Mouse (Mus musculus): ENCODE results near the gene Mus81. TPM values are rescaled to one million over a fixed set of nuclear protein-coding genes. Genes with fewer than 3 reads are reported as not detected.
A peak's percentile ranks its signal among the peaks of the same experiment; 100 is the strongest.

Gene Mus81
- 33.8 and 48.7 TPM in 2 replicates for polyA plus RNA-seq (2015; fragmentation: Nextera tagmentation; extraction: Ambion mirVana)

DNA sequence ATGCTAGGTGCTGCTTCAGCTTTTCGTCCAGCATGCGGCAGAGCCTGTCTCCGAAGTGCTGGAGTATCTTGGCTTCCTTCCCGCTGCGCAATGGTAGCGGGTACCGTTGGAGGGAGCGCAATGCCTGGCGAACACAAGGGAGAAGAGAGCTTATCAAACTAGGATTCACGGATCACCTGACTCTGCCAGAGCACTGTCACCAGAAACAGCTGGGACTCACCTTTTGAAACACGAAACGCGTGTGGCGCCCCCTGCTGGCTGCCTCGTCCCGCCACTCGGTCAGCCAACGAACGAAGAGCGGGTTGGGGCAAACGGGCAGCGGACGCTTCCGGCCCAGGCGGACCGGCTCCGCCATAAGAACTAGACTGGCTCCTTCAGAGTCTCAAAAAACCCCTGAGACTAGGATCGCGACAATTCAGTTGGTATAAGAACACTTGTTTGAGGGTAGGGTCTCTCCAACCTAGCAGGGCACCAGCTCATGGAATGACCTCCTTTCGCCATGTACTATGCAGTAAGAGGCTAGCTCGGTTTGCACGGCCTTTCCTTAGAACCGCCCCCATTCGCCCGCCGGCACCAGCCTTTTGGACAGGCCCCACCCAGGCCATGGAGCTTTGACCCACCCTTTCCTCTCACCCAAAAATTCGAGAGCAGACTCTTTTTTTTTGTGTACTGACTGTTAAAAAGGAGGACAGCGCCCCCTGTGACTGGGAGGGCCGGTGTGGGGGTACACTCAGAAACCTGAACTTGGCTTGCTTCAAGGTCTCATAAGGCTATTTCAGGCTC, at the start of gene Mus81:
TSS of gene Mus81 (minus strand) at position 635 of the 783 bp plus-strand sequence.
- Histone ChIP-seq H3K27me3 (no peaks in the 10 kb centered on the region), H3K4me3 (peak within 1 kb of the TSS; percentile 65), H3K4me2 (peak within 1 kb of the TSS; percentile 86), H3K27ac (peak within 1 kb of the TSS; percentile 100), H3K4me1 (replicated peaks) (peaks cover 41% of the 10 kb centered on the region), H3K36me3 (peaks cover 33% of the 10 kb centered on the region), H3K9ac (peak within 1 kb of the TSS; percentile 72), H3K9me3 (replicated peaks) (no peaks in the 10 kb centered on the region)
- WGBS: under 1% methylated on average over 39 of the region's 39 CpGs
- peak; percentile 73 for ATAC-seq (replicated peaks; ENCODE audit: insufficient number of reproducible peaks, insufficient read depth, low FRiP score, low read depth)

DNA sequence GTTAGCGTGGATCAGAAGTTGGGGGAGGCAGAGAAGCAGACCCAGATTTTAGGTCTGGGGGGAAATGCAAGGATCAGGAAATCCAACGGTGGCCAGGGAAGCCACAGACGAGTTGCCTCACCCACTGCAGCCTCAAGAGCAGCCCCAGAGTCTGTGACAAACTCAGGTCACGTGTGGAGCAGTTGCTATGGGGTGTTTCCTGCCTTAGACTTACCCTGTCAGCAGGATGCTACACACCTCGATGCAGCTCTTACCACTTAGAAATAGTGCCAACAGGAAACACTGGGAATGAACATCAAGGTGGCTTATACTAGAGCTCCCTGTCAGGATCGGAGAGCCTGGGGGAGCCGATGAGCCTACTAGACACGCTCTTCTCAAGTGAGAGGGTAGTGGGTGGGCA, 44.3 kb upstream of the Mus81 start:
- Histone ChIP-seq H3K4me1 (replicated peaks) (peaks cover 5% of the 10 kb centered on the region), H3K4me3 (no peak overlapping the region), H3K27me3 (0 out of 2 replicates have a peak, but pooled peaks cover 4% of the 10 kb centered on the region), H3K27ac (no peak overlapping the region), H3K9ac (no peak overlapping the region), H3K36me3 (no peaks in the 10 kb centered on the region), H3K4me2 (no peak overlapping the region), H3K9me3 (replicated peaks) (no peaks in the 10 kb centered on the region)
- 58% methylated on average over 8 of the region's 8 CpGs for WGBS
- ATAC-seq (replicated peaks; ENCODE audit: insufficient number of reproducible peaks, insufficient read depth, low FRiP score, low read depth): no peak

DNA sequence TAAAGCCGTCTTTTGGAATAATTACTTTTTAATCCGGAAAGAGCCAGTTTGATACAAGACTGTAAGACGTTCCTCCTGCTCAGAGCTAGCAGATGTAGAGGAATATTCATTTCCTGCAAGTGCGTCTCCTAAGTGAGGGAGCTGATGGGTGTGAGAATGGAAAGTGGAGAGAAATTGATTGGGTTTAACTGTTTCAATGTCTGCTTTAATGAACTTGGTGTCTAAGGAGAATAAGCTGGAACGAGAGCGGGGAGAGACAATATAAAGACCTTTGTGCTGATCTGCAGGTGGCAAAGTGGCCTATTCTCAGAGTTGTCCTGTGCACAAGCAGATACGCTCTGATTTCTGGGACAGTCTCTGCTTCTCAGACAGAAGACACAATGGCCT, 41.9 kb upstream of the Mus81 start:
- peak overlapping the region; percentile 59; the same call in 1 of the 2 replicates for H3K4me2 ChIP-seq
- WGBS: 66% methylated on average over 7 of the region's 7 CpGs

DNA sequence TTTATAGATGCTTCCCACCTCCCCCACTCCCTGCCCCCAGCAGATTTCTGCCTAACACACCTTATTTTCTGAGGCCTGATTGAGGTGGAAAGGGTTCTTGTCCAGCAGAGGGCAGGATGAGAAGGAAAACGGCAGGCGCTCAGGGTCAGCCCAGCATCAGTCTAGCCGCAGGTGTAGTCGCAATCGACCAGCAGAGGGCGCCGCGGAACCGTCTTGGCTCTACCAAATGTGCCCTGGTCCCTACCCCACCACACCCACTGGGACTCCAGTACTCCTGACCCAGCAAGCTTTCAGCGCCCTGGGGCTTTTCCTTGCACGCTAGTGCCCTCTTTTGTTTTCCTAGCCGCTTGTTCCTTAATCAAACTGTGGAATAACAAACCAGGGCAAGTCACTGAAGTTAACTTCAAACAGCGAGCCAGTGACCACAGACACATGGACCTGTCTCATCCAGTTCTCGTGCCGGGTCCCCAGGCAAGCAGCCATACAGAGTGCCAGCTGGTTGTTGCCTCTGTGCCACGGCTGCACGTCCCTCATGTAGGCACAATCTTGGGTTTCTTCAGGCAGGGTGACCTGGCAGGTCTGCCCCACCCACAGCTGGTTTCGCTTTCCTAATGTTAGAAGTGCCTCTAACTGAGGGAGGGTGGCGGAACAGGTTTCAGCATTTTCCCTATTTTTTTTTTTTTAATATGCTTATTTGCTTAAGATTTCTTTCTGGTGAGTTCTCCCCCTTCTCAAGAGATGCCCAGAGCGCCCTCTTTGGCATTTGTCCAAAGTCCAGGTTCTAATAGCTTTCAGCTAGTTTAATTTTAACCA, 41.3 kb upstream of the Mus81 start:
- H3K9me3 ChIP-seq (replicated peaks): no peaks in the 10 kb centered on the region
- H3K27ac ChIP-seq: no peak overlapping the region
- H3K27me3 ChIP-seq: 0 out of 2 replicates have a peak, but pooled peaks cover 4% of the 10 kb centered on the region
- peak; percentile 97 for ATAC-seq (replicated peaks; ENCODE audit: insufficient number of reproducible peaks, insufficient read depth, low FRiP score, low read depth)
- peak overlapping the region; percentile 34 for H3K4me3 ChIP-seq
- peak overlapping the region; percentile 59 for H3K4me2 ChIP-seq
- H3K36me3 ChIP-seq: no peaks in the 10 kb centered on the region
- WGBS: 17% methylated on average over 20 of the region's 20 CpGs
- H3K9ac ChIP-seq: peak overlapping the region; percentile 35; the same call in 1 of the 2 replicates
- H3K4me1 ChIP-seq (replicated peaks): peaks cover 5% of the 10 kb centered on the region

More for the DNA sequence above, 41.9 kb upstream of the Mus81 start:
- Histone ChIP-seq H3K27me3 (0 out of 2 replicates have a peak, but pooled peaks cover 4% of the 10 kb centered on the region), H3K4me1 (replicated peaks) (peaks cover 5% of the 10 kb centered on the region), H3K36me3 (no peaks in the 10 kb centered on the region), H3K4me3 (no peak overlapping the region), H3K9ac (no peak overlapping the region), H3K27ac (no peak overlapping the region), H3K9me3 (replicated peaks) (no peaks in the 10 kb centered on the region)
- no peak for ATAC-seq (replicated peaks; ENCODE audit: insufficient number of reproducible peaks, insufficient read depth, low FRiP score, low read depth)

DNA sequence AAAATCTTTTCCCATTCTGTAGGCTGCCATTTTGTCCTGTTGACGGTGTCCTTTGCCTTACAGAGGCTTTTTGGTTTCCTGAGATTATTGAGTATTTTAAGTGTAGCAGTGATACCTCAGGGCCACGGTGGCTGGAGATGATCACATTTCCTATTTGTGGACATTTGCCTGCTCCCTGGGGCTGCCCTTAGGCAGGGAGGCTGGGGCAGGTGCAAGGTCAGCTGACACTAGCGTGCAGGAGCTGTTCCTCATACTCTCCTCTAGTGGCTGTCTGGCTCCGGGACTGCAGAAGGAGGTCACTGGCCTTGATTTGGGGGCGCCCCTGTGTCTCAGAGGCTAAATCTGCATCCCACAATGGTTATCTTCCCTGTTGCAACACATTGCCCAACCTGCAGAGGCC, 37.0 kb upstream of the Mus81 start:
- no peak for ATAC-seq (replicated peaks; ENCODE audit: insufficient number of reproducible peaks, insufficient read depth, low FRiP score, low read depth)
- Histone ChIP-seq H3K4me1 (replicated peaks) (peaks cover 5% of the 10 kb centered on the region), H3K36me3 (no peaks in the 10 kb centered on the region), H3K27ac (no peak overlapping the region), H3K27me3 (0 out of 2 replicates have a peak, but pooled peaks cover under 1% of the 10 kb centered on the region), H3K4me2 (no peak overlapping the region), H3K9ac (no peak overlapping the region), H3K9me3 (replicated peaks) (no peaks in the 10 kb centered on the region), H3K4me3 (no peak overlapping the region)
- WGBS: 70% methylated on average over 5 of the region's 5 CpGs

DNA sequence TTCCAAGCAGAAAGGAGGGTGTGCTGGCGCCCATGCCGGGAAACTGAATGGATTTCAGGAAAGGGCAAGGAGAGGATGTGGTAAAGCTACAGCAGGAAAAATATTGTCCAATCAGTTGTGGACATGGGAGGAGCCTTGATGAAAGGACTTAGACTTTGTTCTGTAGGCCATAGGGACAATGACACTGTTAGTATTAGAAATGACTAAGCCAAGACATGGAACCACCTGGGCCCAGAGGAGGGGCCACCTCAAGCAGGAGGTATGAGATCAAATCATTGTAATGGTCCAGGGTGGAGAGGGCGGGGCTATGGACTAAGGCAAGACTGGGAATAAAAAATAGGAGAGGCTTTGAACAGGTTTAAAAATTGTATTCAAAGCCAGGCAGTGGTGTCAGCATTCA, 30.5 kb upstream of the Mus81 start:
- Histone ChIP-seq H3K4me3 (no peak overlapping the region), H3K9ac (no peak overlapping the region), H3K27ac (no peak overlapping the region), H3K4me1 (replicated peaks) (no peaks in the 10 kb centered on the region), H3K9me3 (replicated peaks) (no peaks in the 10 kb centered on the region), H3K4me2 (no peak overlapping the region), H3K27me3 (no peaks in the 10 kb centered on the region), H3K36me3 (no peaks in the 10 kb centered on the region)
- 85% methylated on average over 3 of the region's 3 CpGs for WGBS
- ATAC-seq (replicated peaks; ENCODE audit: insufficient number of reproducible peaks, insufficient read depth, low FRiP score, low read depth): no peak

DNA sequence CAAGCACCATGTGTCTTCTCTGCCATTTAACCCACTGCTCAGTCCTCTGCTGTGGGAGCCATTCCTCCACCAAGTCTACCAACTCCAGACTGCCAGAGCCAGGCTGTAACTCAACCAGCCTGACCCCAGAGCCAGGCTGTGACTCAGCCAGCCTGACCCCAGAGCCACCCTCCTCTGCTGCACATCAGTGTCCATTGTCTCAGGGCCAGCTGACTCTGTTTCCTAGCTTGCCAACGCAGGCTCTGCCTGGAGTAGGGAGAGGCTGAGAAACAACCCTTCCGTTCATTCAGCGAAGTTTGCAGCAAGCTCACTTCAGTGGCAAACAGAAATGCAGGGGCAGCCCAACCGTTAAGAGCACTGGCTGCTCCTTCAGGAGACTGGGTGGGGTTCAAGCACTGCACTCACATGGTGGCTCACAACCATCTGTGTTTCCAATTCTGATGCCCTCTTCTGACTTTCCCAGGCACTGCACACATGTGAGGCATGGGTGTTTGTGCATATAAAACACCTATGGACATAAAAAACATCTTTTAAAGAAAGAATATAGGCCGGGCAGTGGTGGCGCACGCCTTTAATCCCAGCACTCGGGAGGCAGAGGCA, 28.8 kb upstream of the Mus81 start:
- H3K4me3 ChIP-seq: no peak overlapping the region
- WGBS: 78% methylated on average over 8 of the region's 8 CpGs
- H3K27ac ChIP-seq: no peak overlapping the region
- peaks cover 8% of the 10 kb centered on the region for H3K4me1 ChIP-seq (replicated peaks)
- H3K9ac ChIP-seq: no peak overlapping the region
- H3K9me3 ChIP-seq (replicated peaks): no peaks in the 10 kb centered on the region
- no peaks in the 10 kb centered on the region for H3K36me3 ChIP-seq
- no peak; the same call in 1 of the 2 replicates for ATAC-seq (replicated peaks; ENCODE audit: insufficient number of reproducible peaks, insufficient read depth, low FRiP score, low read depth)
- H3K4me2 ChIP-seq: no peak overlapping the region
- no peaks in the 10 kb centered on the region for H3K27me3 ChIP-seq

DNA sequence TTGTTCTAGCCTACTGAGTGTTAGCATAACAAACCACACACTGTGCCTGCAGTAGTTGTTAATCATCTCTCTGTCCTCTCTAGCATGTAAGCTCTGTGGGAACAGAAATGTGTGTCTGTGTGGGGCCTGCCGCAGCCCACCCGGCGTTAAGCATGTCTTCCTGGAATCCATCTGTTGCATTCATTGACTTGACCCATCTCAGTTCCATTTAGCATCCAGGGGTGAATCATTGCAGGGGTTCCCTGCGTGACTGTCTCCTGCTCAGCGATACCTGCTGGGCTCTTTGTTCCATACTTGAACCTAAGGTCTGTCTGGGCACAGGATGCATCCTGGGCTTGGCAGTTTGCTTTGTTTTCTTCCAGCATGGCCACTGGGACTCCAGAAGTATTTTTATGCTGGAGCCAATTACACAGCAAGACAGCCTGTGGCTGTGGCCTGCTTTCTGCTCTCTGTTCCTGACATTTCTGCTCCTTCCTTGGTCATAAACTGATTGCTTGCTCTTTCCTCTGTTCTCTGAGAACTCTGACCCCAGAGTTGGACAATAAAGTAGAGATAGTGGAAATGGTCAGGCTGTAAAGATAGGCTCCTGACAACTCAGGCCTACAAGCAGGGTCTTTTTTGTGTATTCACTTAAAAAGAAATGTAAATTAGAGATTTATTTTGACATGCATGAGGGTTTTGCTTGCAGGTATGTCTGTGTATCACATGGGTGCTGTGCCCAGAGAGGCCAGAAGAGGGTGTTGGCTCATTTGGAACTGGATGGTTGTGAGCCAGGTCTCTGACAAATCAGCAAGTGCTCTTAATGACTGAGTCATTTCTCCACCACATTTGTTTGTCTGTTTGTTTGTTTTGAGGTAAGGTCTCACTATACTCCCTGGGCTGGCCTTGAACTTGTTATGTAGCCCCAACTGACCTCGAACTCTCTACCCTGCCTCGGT, 27.9 kb upstream of the Mus81 start:
- ATAC-seq (replicated peaks; ENCODE audit: insufficient number of reproducible peaks, insufficient read depth, low FRiP score, low read depth): no peak
- Histone ChIP-seq H3K9ac (no peak overlapping the region), H3K4me3 (no peak overlapping the region), H3K4me2 (no peak overlapping the region), H3K27ac (no peak overlapping the region), H3K4me1 (replicated peaks) (peaks cover 15% of the 10 kb centered on the region), H3K9me3 (replicated peaks) (no peaks in the 10 kb centered on the region), H3K27me3 (no peaks in the 10 kb centered on the region), H3K36me3 (no peaks in the 10 kb centered on the region)
- WGBS: 89% methylated on average over 7 of the region's 7 CpGs

DNA sequence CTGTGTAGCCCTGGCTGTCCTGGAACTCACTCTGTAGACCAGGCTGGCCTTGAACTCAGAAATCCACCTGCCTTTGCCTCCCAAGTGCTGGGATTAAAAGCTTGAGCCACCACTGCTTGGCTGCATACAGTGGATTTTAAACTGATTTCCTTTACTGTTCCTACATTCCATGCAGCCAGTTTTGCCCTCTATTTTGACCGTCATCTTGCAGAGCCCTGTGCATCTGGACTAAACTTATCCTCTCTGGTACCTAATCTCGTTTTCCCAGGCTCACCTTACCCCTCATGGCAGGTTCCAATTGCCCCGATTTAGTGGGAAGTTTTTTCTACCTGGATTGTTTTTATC, 24.8 kb upstream of the Mus81 start:
- no peak overlapping the region for H3K9ac ChIP-seq
- H3K27me3 ChIP-seq: no peaks in the 10 kb centered on the region
- H3K4me1 ChIP-seq (replicated peaks): peaks cover 29% of the 10 kb centered on the region
- H3K9me3 ChIP-seq (replicated peaks): no peaks in the 10 kb centered on the region
- H3K36me3 ChIP-seq: no peaks in the 10 kb centered on the region
- ATAC-seq (replicated peaks; ENCODE audit: insufficient number of reproducible peaks, insufficient read depth, low FRiP score, low read depth): no peak
- H3K4me3 ChIP-seq: no peak overlapping the region
- WGBS: 84% methylated on average over 3 of the region's 3 CpGs
- H3K4me2 ChIP-seq: peak overlapping the region; percentile 87; the same call in 1 of the 2 replicates
- H3K27ac ChIP-seq: no peak overlapping the region

DNA sequence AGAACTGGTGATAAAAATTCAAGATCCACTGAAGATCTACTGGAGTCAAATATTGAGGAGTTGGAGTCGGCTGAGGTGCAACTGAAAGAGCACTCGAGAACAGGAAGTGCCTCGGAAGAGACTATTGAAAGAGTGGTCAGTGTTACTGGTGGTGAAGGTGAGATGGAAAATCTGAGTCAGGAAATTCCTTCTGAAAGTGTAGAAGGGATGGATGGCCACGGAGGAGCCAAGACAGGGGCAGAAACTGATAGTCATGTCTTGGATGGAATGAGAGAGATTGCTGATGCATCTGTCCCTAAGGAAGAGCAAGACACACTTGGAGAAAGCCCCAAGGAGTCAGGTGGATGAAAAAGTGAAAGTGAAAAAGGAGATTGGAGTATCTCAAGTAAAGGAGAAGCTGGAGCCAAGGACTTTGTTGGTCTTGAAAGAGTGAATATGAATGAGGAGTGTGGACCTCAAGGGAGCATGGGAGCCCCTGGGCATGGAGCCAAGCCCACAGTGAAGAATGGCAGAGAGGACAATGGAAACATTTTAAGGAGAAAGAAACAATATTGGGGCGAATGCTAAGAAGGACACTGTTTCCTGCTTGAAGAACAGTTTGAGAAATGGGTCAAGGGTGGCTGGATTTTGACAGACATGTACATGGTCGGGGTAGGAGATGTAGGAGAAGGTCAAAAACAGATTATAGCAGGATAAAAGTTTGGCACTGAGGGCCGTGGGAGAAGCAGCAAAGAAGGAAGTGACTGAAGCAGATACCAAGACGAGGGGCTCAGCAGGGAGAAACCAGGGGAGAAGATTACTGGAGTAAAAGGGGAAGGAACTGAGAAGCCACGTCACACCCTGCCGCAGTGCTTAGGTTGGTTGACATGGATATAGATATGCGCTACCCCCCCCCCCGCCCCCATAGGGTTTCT, 24.1 kb upstream of the Mus81 start:
- Histone ChIP-seq H3K27me3 (no peaks in the 10 kb centered on the region), H3K4me1 (replicated peaks) (peaks cover 29% of the 10 kb centered on the region), H3K9me3 (replicated peaks) (no peaks in the 10 kb centered on the region), H3K36me3 (no peaks in the 10 kb centered on the region), H3K4me3 (no peak overlapping the region), H3K27ac (peak overlapping the region; percentile 2; the same call in 1 of the 2 replicates), H3K9ac (no peak overlapping the region), H3K4me2 (peak overlapping the region; percentile 87)
- ATAC-seq (replicated peaks; ENCODE audit: insufficient number of reproducible peaks, insufficient read depth, low FRiP score, low read depth): no peak
- WGBS: 60% methylated on average over 12 of the region's 12 CpGs
